Mouse (Mus musculus) forebrain, embryonic 11.5 days (tissue): ENCODE measurements around the gene Siglecg. TPM values are rescaled to one million over a fixed set of nuclear protein-coding genes. Genes with fewer than 3 reads are reported as not detected.

Experiments used
- ATAC-seq: fragments of 200-750 bp; cut with Nextera tagmentation; replicated peaks from 2 replicates; pipeline ENCODE4 v1.8.0; 2017; ENCODE audit warnings: moderate TSS enrichment; ENCODE audit not compliant: low FRiP score
- DNase-seq: peaks from one replicate; pipeline ENCODE4 v3.0.0-alpha.2; 2017; ENCODE audit warnings: low spot score
- H3K27ac ChIP-seq: fragments of 300-500 bp; sonication (generic); 2 replicates; pipeline ENCODE4 v1.5.1; 2014; ENCODE audit warnings: low read depth, low read length
- H3K27me3 ChIP-seq: fragments of 300-500 bp; sonication (generic); 2 replicates; pipeline ENCODE4 v1.6.1; 2014; ENCODE audit warnings: mild to moderate bottlenecking, low read length, mixed read lengths; ENCODE audit not compliant: control insufficient read depth, insufficient read depth
- H3K36me3 ChIP-seq: fragments of 300-500 bp; sonication (generic); 2 replicates; pipeline ENCODE4 v1.6.1; 2014; ENCODE audit warnings: mild to moderate bottlenecking, low read length, moderate library complexity, mixed read lengths; ENCODE audit not compliant: control insufficient read depth, insufficient read depth
- H3K4me1 ChIP-seq: fragments of 300-500 bp; sonication (generic); replicated peaks from 2 replicates; pipeline ENCODE4 v1.6.1; 2014; ENCODE audit warnings: low read length, mixed read lengths; ENCODE audit not compliant: control insufficient read depth, insufficient read depth
- H3K4me2 ChIP-seq: fragments of 300-500 bp; sonication (generic); 2 replicates; pipeline ENCODE4 v1.6.1; 2014; ENCODE audit warnings: low read depth, mild to moderate bottlenecking, low read length, moderate library complexity, mixed read lengths; ENCODE audit not compliant: severe bottlenecking
- H3K4me3 ChIP-seq: fragments of 300-500 bp; sonication (generic); 2 replicates; pipeline ENCODE4 v1.5.1; 2014; ENCODE audit warnings: low read depth, low read length
- H3K9ac ChIP-seq: fragments of 300-500 bp; sonication (generic); 2 replicates; pipeline ENCODE4 v1.6.1; 2014; ENCODE audit warnings: low read length
- H3K9me3 ChIP-seq: fragments of 300-500 bp; sonication (generic); 2 replicates; pipeline ENCODE4 v1.6.1; 2016; ENCODE audit warnings: low read length, mixed read lengths; ENCODE audit not compliant: control insufficient read depth
- WGBS: fragments of 180-500 bp; shearing (Covaris S2); extraction: QIAGEN DNeasy Blood & Tissue Kit; methylation state at CpG from one replicate; pipeline ENCODE4 v1.1.7; 2014; 5-methylcytosine and 5-hydroxymethylcytosine counted together
- polyA plus RNA-seq: library from polyadenylated mRNA; unstranded; fragments of >200 nt; fragmentation: Nextera tagmentation; extraction: Ambion mirVana; gene quantifications from 2 replicates; pipeline ENCODE4 v1.2.1, GENCODE M21; 2014

Siglecg gene
- polyA plus RNA-seq, 1 experiment from 2014 or later, result 0.04 TPM

DNA sequence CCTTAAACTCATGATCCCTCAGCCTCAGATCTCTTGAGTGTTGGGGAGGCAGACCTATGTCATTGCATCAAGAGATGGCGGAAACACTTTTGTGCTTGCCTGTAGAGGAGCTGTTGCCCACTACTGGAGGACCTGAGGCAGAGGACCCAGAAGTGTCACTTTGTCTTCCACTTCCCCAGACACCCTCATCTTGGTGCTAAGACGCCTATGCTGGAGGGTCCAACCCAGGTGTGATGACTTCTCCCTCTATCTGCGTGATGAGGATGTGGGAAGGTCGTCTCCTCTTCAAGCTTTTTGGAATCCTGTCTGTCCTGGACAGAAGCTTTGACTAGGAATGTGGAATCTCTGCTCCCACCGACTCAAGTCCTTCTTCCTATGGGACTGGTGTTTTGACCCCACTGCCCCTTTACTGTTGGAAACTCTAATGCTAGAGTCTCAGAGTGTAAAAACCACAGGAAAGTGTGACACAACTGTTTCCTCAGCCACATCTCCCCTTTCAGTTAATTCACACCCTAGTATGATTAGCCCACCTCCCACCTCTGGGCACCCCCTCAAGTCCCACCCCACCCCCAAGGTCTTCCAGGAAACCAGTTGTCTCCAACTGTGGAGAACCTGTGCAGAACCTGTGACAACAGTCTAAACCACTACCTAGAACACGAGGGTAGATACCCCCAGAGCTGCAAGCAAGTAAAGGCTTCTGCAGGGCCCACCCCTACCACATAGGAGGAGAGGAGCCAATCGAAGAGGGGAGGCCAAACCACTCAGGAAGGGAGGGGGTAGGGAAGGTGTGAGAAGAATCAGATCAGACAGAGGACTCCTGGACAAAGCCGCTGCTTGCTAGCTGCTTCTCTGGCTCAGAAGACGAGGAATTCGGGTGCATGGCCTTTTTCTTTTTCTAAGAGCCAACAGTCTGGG, 28.6 kb downstream of the Siglecg start, which contains the start of gene Nkg7:
Gene Nkg7 (plus strand): TSS at position 733 of the 915 bp plus-strand sequence.
- no peaks in the 10 kb centered on the region for H3K27me3 ChIP-seq
- 81% methylated on average over 10 of the region's 10 CpGs for WGBS
- no peak within 1 kb of the TSS for H3K4me2 ChIP-seq
- no peak within 1 kb of the TSS for H3K9ac ChIP-seq
- H3K27ac ChIP-seq, result no peak within 1 kb of the TSS
- DNase-seq (no peak), ATAC-seq (no peak)
- H3K9me3 ChIP-seq, result no peaks in the 10 kb centered on the region
- H3K4me1 ChIP-seq, result no peaks in the 10 kb centered on the region
- H3K4me3 ChIP-seq, result no peak within 1 kb of the TSS
- no peaks in the 10 kb centered on the region for H3K36me3 ChIP-seq

DNA sequence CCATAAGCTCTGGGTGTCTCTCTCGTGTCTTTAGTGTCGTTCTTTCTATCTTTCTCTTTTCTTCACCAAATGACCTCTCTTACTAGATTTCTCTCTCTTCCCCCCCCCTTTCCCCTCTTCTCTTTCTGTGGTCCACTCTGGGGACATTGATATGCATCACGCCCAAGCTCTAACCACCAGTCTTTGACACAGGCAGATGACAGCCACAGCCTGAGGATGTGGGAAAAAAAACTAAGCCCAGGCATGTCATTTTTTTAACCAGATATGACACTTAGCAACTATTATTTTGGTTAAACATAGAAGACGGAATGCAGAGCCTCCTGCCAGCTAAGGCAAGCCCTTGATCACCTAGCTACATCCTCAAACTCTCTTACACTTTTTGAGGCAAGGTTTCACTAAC, 30.6 kb downstream of the Siglecg start:
- no peaks in the 10 kb centered on the region for H3K27me3 ChIP-seq
- H3K4me2 ChIP-seq, result no peak overlapping the region
- peaks cover 3% of the 10 kb centered on the region; the same call in 1 of the 2 replicates for H3K4me1 ChIP-seq
- DNase-seq (no peak), ATAC-seq (no peak)
- no peak overlapping the region for H3K27ac ChIP-seq
- H3K36me3 ChIP-seq, result no peaks in the 10 kb centered on the region
- WGBS, result 82% methylated on average over 4 of the region's 4 CpGs
- no peaks in the 10 kb centered on the region for H3K9me3 ChIP-seq
- no peak overlapping the region for H3K4me3 ChIP-seq
- H3K9ac ChIP-seq, result no peak overlapping the region

DNA sequence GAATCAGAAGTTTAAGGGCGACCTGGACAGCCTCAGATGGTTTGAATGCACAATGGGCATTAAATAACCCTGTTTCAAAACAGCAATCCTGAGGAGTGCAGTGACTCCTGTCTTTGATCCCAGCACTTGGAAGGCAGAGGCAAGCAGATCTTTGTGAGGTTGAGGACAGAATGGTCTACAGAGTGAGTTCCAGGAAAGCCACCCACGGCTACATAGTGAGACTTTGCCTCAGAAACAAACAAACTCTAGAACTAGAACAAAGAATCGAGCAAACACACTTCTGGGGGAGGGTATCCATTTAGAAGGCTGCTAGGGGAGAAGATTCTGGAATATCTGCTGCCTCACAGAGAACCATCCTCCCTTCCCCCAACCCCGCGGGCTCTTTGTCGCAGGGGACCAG, 32.5 kb downstream of the Siglecg start, which contains the start of gene Cldnd2:
Gene Cldnd2 (plus strand): TSS at position 301 of the 400 bp plus-strand sequence.
- ATAC-seq (no peak), DNase-seq (no peak)
- no peak within 1 kb of the TSS for H3K4me3 ChIP-seq
- H3K9me3 ChIP-seq, result no peaks in the 10 kb centered on the region
- no peaks in the 10 kb centered on the region for H3K36me3 ChIP-seq
- no peak within 1 kb of the TSS for H3K9ac ChIP-seq
- H3K4me2 ChIP-seq, result no peak within 1 kb of the TSS
- peaks cover 7% of the 10 kb centered on the region; the same call in 1 of the 2 replicates for H3K4me1 ChIP-seq
- H3K27me3 ChIP-seq, result no peaks in the 10 kb centered on the region
- 86% methylated on average over 6 of the region's 6 CpGs for WGBS
- no peak within 1 kb of the TSS for H3K27ac ChIP-seq

DNA sequence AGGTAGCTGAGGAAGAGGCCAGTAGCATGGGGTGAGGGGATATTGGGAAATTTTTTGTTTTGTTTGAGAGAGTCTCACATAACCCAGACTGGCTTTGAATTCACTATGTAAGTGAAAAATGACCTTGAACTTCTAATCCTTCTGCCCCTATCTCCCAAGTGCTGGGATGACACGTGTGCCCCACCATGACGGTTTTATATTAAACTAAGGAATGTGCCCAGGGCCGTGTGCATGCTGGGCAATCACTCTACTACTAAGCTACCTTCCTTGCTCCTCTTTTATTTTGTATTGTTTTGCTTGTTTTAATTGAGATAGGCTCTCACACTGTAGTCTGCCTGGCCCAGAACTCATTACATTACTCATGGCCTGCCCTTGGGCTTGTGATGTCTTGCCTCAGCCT, 33.1 kb downstream of the Siglecg start:
- Histone ChIP-seq H3K4me2 (no peak overlapping the region), H3K27ac (no peak overlapping the region), H3K4me1 (peaks cover 7% of the 10 kb centered on the region; the same call in 1 of the 2 replicates), H3K9ac (no peak overlapping the region), H3K9me3 (no peaks in the 10 kb centered on the region), H3K4me3 (no peak overlapping the region), H3K27me3 (no peaks in the 10 kb centered on the region), H3K36me3 (no peaks in the 10 kb centered on the region)
- ATAC-seq, result no peak
- no peak for DNase-seq
- WGBS, result 67% methylated on average over 3 of the region's 3 CpGs

DNA sequence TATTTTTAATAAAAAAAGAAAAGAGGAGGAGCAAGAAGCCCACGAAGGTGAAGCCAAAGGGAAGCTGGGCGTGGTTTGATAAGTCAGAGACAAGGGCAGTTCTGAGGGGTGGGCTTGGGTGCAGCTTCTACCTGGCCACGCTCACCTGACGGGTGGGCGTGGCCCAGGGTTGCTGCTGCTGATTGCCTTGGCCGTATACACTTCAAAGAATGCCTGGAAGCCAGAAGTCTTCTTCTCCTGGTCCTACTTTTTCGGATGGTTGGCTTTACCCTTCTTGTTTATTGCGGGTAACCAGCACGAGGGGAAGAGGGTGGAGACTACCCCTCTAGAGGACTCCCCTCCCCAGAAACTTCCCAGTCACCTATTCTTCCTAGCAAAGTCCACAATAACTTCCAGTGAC, 34.7 kb downstream of the Siglecg start:
- WGBS, result 12% methylated on average over 9 of the region's 9 CpGs
- ATAC-seq (no peak), DNase-seq (no peak)
- H3K4me1 ChIP-seq, result peaks cover 7% of the 10 kb centered on the region; the same call in 1 of the 2 replicates
- no peaks in the 10 kb centered on the region for H3K27me3 ChIP-seq
- peak overlapping the region; percentile 52 for H3K4me3 ChIP-seq
- H3K9me3 ChIP-seq, result no peaks in the 10 kb centered on the region
- no peak overlapping the region for H3K27ac ChIP-seq
- no peaks in the 10 kb centered on the region for H3K36me3 ChIP-seq
- H3K9ac ChIP-seq, result peak overlapping the region; percentile 63
- peak overlapping the region; percentile 81 for H3K4me2 ChIP-seq

DNA sequence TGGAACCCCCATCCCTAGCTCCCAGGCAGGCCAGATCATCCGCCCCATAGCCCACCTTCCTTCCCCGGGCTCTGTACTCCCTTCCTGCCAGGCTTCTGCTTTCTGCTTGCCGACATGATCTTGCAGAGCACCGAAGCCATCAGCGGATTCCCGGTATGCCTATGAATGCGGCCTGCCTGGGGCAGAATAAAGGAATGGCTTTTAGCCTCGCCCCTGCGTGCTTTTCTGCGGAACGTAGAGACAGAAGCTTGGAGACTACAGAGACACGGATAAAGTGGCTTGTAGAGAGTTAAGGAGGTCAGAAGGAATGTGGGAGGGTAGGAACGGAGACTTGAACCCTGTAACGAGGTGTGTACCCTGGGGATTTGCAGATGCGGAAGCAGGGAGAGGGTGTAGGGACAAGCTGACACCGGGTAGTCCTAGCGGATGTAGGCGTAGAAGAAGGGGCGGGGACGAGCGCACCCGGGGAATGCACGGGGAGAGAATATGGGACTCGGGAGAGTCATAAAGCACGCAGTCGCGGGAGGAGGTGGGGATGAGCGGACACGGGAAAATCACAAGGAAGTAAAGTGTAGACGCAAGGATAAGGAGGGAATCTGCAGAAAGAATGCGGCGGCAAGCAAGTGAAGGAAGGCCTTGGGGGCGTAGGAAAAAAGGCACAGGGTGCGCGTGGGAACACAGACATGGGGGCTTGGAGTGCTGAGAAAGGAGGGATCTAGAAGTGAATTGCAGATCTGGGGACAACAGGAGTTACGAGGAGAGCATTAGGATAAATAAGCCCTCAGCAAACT, 35.3 kb downstream of the Siglecg start:
- peak; percentile 83 for ATAC-seq
- WGBS, result under 1% methylated on average over 36 of the region's 36 CpGs

DNA sequence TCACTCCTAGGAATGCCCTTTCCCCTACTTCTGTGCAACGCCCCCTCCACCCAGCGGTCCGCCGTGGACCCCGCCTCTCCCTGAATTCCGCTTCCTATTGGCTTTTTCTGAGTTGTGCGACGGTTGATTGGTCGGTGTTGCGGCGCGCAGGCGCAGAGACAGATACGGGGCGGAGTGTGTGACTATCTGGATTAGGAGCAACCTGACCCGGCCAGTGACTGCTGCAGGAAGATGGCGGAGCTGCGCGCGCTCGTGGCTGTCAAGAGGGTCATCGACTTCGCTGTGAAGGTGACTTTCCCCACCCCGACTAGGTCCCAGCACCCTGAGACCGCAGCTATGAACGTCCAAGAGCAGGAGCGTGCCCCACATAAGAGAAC, 35.9 kb downstream of the Siglecg start, which contains the start of the genes Etfb and Gm45233:
Gene Etfb (plus strand): TSS at position 167 of the 377 bp plus-strand sequence.
Gene Gm45233 (plus strand): TSS at position 212 of the 377 bp plus-strand sequence.
- peak; percentile 95 for DNase-seq
- WGBS, result under 1% methylated on average over 27 of the region's 27 CpGs
- peak within 1 kb of the TSS; percentile 63 for H3K9ac ChIP-seq
- H3K9me3 ChIP-seq, result no peaks in the 10 kb centered on the region
- ATAC-seq, result peak; percentile 98
- peak within 1 kb of the TSS; percentile 52 for H3K4me3 ChIP-seq
- no peaks in the 10 kb centered on the region for H3K36me3 ChIP-seq
- peak within 1 kb of the TSS; percentile 55 for H3K27ac ChIP-seq
- H3K4me1 ChIP-seq, result peaks cover 7% of the 10 kb centered on the region; the same call in 1 of the 2 replicates
- no peaks in the 10 kb centered on the region for H3K27me3 ChIP-seq
- peak within 1 kb of the TSS; percentile 81 for H3K4me2 ChIP-seq

More for the DNA sequence above, 35.3 kb downstream of the Siglecg start:
- Histone ChIP-seq H3K9me3 (no peaks in the 10 kb centered on the region), H3K27me3 (no peaks in the 10 kb centered on the region), H3K27ac (peak overlapping the region; percentile 55), H3K9ac (peak overlapping the region; percentile 63), H3K4me3 (peak overlapping the region; percentile 52), H3K4me1 (peaks cover 7% of the 10 kb centered on the region; the same call in 1 of the 2 replicates), H3K36me3 (no peaks in the 10 kb centered on the region), H3K4me2 (peak overlapping the region; percentile 81)
- DNase-seq, result peak; percentile 79

DNA sequence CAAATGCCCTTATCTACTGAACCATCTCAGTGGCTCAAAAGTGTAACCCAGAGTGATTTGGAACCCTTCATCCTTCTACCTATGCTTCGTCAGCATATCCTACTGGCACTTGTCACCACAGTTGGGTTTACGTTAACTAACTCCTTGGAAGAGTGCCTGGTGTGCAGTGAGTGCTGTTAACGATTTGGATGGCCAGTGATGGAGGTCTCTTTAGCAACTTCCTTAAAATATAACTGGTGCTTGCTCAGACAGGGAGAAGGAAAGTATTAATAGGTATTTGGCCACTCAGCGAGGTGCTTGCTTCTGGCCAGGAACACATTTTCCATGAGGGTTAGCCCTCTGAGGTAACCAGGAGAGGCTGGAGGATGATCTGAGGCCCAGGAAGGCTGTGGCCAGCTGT, 39.8 kb downstream of the Siglecg start:
- Histone ChIP-seq H3K9me3 (no peaks in the 10 kb centered on the region), H3K4me2 (no peak overlapping the region), H3K9ac (no peak overlapping the region), H3K4me1 (peaks cover 4% of the 10 kb centered on the region; the same call in 1 of the 2 replicates), H3K4me3 (no peak overlapping the region), H3K27me3 (no peaks in the 10 kb centered on the region), H3K27ac (no peak overlapping the region), H3K36me3 (no peaks in the 10 kb centered on the region)
- 95% methylated on average over 4 of the region's 4 CpGs for WGBS
- ATAC-seq, result no peak
- no peak for DNase-seq
